Mouse (Mus musculus) gastrocnemius, postnatal 36 days (tissue): ENCODE measurements around the gene Vmn2r83. TPM values are rescaled to one million over a fixed set of nuclear protein-coding genes. Genes with fewer than 3 reads are reported as not detected.
"Not testable (repeated sequence)": the region's sequence is repeated elsewhere in the genome, so short reads cannot be mapped to it uniquely, and the experiment has no call there.

Experiments
- DNase-seq, 2 experiments: peaks; one replicate each; pipeline ENCODE4 v3.0.0; 2022
- intact Hi-C: fragments of 180-260 bp; cut with DNase I; formaldehyde crosslinking; loops from one replicate; pipeline ENCODE4 v1.15.1; 2025
- long read RNA-seq, 2 experiments: library from polyadenylated mRNA; stranded (forward); transcript quantifications; one replicate each; pipeline ENCODE4 v2.0.0; 2021
- total RNA-seq, 2 experiments: library from RNA; stranded (reverse); gene quantifications; 2 replicates each; pipeline ENCODE4 v1.2.3; 2021

The Vmn2r83 gene
- total RNA-seq = not detected
- long read RNA-seq, experiment 1 = 0 reads
- long read RNA-seq, experiment 2 = 0 reads

GRCm38 (mm10) chr10:79468431-79468830 lies at the start of gene Vmn2r83:
Vmn2r83 (plus strand) TSS chr10:79468731.
- intact Hi-C loops = no loop called here
- no peak for DNase-seq

DNA sequence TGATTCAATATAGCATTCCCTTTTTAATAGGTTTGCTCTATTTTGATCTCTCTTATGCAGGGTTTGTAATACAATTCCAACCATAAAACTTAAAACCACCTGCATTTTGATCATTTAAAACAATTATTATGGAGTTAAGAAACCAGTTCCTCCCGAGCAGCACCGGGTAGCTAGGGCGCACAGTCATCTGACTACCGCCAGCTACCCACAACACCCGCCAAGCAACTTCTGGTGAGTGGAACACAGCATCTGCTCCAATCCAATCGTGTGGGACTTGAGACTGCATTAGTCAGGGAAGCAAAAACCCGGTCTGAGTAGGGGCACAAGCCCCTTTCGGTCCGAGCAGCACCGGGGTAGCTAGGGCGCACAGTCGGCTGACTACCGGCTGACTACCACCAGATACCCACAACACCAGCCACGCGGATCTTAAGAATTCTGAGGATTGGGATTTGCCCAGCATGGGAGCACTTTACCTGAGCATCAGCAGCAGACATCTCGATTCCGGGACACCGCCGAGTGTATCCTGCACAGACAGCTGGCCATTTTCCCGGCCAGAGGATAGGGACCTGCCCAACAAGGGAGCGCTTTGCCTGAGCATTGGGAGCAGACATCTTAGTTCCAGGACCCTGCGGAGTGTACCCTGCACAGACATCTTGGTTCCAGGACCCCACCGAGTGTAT lies 33.2 kb upstream of the Vmn2r83 start:
- DNase-seq, intact Hi-C loops: not testable (repeated sequence)

DNA sequence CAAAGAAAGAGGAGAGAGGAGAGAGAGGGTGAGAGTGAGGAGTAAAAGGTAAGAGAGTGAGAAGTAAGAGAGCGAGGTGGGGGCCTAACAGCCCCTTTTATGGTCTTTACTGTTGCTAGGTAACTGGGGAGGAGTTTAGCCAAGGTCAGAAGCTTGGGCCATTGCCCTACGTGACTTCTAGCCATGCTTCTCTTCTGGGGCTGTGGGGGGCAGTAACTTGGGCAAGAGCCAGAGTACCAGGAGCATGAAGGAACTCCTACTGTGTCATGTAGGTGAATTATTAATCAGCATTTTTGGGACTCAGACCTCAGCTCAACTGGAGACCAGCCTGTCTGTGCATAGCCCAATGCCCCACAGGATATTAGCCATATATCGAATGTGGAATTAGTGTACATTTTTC lies 27.4 kb downstream of the Vmn2r83 start:
- intact Hi-C loops = no loop called here
- DNase-seq = no peak

DNA sequence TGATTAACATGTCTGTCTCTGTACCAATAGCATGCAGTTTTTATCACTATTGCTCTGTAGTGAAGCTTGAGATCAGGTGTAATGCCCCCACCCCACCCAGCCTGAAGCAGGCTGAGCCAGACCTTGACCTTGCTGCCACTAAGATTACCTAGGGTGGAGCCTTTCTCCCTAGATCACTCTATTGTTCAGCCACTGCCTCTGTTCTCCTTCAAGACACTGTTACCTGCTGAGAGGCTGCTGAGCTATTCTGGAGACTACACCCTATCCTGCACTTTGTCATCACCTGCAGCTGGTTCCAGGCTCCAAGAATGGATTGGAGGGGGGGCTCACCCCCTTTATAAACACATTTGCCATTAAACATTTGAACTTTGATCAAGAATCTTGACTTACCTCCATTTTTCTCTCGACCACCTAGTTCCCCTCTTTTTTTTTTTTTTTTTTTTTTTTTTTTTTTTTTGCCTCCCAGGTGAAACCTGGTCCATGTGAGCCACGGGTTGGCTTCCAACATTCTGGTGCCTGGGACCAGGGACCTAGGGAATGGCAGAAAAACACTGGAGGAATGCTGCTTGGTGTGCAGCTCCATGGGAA lies 28.3 kb downstream of the Vmn2r83 start:
- intact Hi-C loops = no loop called here
- no peak for DNase-seq

- intact Hi-C loops = no loop called here
- no peak for DNase-seq
These were observed 34.5 kb downstream of the Vmn2r83 start for GRCm38 (mm10) chr10:79502830-79503644.

GRCm38 (mm10) chr10:79506709-79507108 lies 38.2 kb downstream of the Vmn2r83 start:
- no peak for DNase-seq
- intact Hi-C loops = no loop called here

- intact Hi-C loops = no loop called here
- DNase-seq = no peak
These were observed 55.9 kb downstream of the Vmn2r83 start for GRCm38 (mm10) chr10:79524433-79524832.

GRCm38 (mm10) chr10:79525456-79526325 lies 57.2 kb downstream of the Vmn2r83 start:
- DNase-seq = no peak
- intact Hi-C loops = no loop called here

DNA sequence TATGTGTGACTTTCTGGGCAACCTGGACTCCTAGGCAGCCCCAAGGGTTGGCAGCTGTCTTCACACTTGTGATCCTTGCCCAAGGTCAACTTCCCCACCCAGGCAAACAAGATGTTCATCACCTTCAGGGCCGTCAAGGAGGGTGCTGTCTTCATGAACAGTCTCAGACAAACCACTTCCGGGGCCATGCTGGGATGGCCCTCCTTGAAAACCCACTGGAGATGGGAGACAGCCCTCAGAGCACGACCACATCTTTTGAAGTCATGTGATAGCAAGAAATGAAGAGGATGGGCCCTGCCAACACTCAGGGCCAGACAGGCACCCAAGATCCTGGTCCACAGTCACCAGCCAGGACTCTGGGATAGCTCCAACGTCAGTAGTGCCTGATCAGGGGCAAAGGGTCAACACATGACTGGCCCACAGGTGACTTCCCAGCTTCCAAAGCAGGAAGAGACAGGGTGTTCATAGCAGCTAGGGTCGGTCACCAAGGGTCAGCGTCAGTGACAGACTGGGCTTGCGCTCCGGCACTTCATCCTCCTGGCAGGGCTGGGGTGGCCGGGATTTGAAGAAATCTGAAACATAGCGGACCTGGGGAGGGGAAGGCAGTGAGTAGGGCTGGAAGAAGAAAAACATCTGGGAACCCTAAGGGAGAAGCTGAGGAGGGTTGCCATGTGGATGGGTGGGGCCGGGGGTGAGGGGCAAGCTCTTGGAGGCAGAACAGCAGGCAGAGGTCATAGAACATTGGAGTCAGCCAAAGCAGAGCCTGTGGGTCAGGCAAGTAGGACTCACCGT lies 58.3 kb downstream of the Vmn2r83 start:
- intact Hi-C loops = no loop called here
- no peak for DNase-seq

DNA sequence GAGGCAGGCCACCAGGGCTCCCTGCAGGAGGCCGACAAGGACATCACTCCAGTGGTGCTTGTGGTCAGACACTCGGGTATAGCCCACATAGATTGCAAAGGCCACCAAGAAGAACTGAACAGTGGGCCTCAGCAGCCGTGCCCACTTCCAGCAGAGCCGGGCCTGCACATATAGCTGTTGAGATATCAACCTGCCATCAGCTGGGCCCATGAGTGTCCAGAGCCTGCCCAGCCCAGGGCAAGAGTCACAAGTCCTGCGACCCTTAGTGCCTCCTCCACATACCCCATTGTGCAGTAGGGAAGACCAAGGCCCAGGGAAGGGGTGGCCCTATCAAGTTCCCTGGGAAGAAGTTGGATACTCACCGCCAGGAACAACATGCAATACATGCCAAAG lies 58.9 kb downstream of the Vmn2r83 start:
- DNase-seq = no peak

GRCm38 (mm10) chr10:79528081-79528480 lies 59.5 kb downstream of the Vmn2r83 start:
- DNase-seq = no peak
- intact Hi-C loops = no loop called here

More for the DNA sequence above, 58.9 kb downstream of the Vmn2r83 start:
- intact Hi-C loops = no loop called here

GRCm38 (mm10) chr10:79530241-79530640 lies 61.7 kb downstream of the Vmn2r83 start:
- no peak for DNase-seq
- intact Hi-C loops = no loop called here

GRCm38 (mm10) chr10:79530721-79531120 lies 62.2 kb downstream of the Vmn2r83 start:
- no peak for DNase-seq
- intact Hi-C loops = no loop called here

GRCm38 (mm10) chr10:79531593-79531992 lies 63.1 kb downstream of the Vmn2r83 start:
- intact Hi-C loops = no loop called here
- DNase-seq = no peak

DNA sequence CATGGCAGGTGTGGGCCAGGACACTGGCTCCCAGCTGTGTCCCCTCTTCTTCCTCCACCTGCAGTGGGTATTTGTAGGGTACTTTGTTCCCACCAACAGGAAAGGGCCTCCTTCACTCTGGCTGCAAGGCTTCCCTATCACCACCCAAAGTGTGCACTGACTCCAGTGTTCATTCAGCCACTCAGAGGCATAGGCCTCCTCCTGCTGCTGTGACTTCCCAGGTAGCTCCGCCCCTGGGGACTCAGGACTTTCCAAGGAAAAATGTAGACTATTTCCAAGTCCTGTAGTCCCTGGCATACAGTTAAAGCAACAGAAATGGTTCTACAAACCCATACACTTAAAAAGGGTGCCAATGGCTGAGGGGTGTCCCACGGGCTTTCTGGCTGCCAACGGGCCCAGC lies 64.1 kb downstream of the Vmn2r83 start:
- intact Hi-C loops = no loop called here
- DNase-seq = no peak

GRCm38 (mm10) chr10:79533126-79533911 lies 64.8 kb downstream of the Vmn2r83 start, which contains the start of gene Plpp2:
Plpp2 (minus strand) TSS chr10:79533796.
- DNase-seq = peak in 1 of 2 experiments; percentile 45
- intact Hi-C loops = no loop called here

- no peak for DNase-seq
- intact Hi-C loops = no loop called here
These were observed 65.9 kb downstream of the Vmn2r83 start for GRCm38 (mm10) chr10:79534426-79534825.

DNA sequence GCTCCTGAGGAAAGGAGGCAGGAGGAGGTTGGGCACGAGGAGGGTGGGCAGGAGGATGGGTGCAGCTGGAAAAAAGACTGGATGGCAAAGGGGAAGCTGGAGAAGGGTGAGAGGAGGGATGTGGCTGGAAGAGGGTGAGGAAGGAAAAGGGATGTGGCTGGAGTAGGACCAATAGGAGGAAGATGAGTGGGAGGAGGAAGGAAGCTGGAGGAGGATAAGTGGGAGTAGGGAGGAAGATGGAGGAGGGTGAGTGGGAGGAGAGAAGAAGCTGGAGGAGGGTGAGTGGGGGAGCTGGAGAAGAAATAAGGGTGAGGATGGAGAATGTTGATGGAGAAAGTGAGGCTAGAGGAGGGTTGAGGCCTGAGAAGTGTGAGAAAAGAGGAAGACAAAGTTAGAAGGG lies 66.9 kb downstream of the Vmn2r83 start:
- intact Hi-C loops = no loop called here
- no peak for DNase-seq
